Mouse (Mus musculus): ENCODE results near the gene Gm13941.

Gm13941 gene

GRCm38 (mm10) chr2:111105882-111106281 is at the start of gene Gm13941:
TSS of gene Gm13941 (minus strand) at chr2:111105982.
- no peak for DNase-seq (ENCODE audit: low spot score in 2 of 2)

- DNase-seq (ENCODE audit: low spot score in 2 of 2), result no peak
These were observed 47.1 kb upstream of the Gm13941 start, which contains the start of gene Gm15130 for GRCm38 (mm10) chr2:111152836-111153235. TSS of gene Gm15130 (minus strand) at chr2:111152936.

GRCm38 (mm10) chr2:111135739-111136138 is 30.0 kb upstream of the Gm13941 start:
- DNase-seq (ENCODE audit: low spot score in 2 of 2), result no peak

GRCm38 (mm10) chr2:111058586-111059261 is 47.1 kb downstream of the Gm13941 start:
- no peak for DNase-seq (ENCODE audit: low spot score in 2 of 2)
